Mouse (Mus musculus): ENCODE data around the gene Plpp4. TPM values are rescaled to one million over a fixed set of nuclear protein-coding genes. Genes with fewer than 3 reads are reported as not detected.

Gene Plpp4
- polyA plus RNA-seq, 1 experiment from 2014 or later = 11.2 TPM

DNA sequence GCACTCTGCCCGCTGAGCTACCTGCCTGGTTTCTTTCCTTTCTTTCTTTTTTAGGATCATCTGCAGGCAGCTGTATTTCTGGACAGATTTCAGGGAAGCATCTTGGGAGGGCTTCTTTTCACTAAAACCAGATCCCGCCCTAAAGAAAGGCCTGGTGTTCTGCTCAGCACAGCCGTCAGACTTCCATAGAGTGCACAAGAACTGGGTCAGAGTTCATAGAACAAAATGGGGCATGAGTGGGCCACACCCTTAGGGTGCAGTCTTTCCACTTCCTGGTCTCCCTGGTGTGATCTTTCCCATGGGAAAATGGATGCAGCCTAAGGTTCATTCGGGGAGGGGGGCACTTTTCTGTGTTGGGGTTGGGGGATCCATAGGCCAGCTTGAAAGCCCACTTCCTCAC lies 22.4 kb downstream of the Plpp4 start:
- no peaks in the 10 kb centered on the region for H3K4me1 ChIP-seq (ENCODE audit: control insufficient read depth, insufficient read depth, low read length)
- no peak overlapping the region for H3K4me3 ChIP-seq (ENCODE audit: low read depth, low read length)
- no peak overlapping the region for H3K4me2 ChIP-seq (ENCODE audit: low read depth, low read length)
- no peak overlapping the region for H3K27ac ChIP-seq (ENCODE audit: low read depth, low read length)
- WGBS = 78% methylated on average over 4 of the region's 4 CpGs
- H3K9ac ChIP-seq (replicated peaks; ENCODE audit: low read depth, low read length) = no peak overlapping the region
- no peaks in the 10 kb centered on the region for H3K27me3 ChIP-seq (ENCODE audit: control insufficient read depth, insufficient read depth, low read length)
- H3K9me3 ChIP-seq (ENCODE audit: control insufficient read depth, low read length) = no peaks in the 10 kb centered on the region
- H3K36me3 ChIP-seq (ENCODE audit: control insufficient read depth, insufficient read depth, low read length) = no peaks in the 10 kb centered on the region
- ATAC-seq (ENCODE audit: low read depth) = no peak

GRCm38 (mm10) chr7:129281966-129282365 lies 25.1 kb downstream of the Plpp4 start:
- ATAC-seq (ENCODE audit: low read depth) = no peak
- no peaks in the 10 kb centered on the region for H3K27me3 ChIP-seq (ENCODE audit: control insufficient read depth, insufficient read depth, low read length)
- H3K4me1 ChIP-seq (ENCODE audit: control insufficient read depth, insufficient read depth, low read length) = no peaks in the 10 kb centered on the region
- H3K36me3 ChIP-seq (ENCODE audit: control insufficient read depth, insufficient read depth, low read length) = no peaks in the 10 kb centered on the region
- no peak overlapping the region for H3K9ac ChIP-seq (replicated peaks; ENCODE audit: low read depth, low read length)
- H3K9me3 ChIP-seq (ENCODE audit: control insufficient read depth, low read length) = no peaks in the 10 kb centered on the region
- H3K27ac ChIP-seq (ENCODE audit: low read depth, low read length) = no peak overlapping the region
- no peak overlapping the region for H3K4me3 ChIP-seq (ENCODE audit: low read depth, low read length)
- H3K4me2 ChIP-seq (ENCODE audit: low read depth, low read length) = no peak overlapping the region
- WGBS = 96% methylated on average over 4 of the region's 4 CpGs

DNA sequence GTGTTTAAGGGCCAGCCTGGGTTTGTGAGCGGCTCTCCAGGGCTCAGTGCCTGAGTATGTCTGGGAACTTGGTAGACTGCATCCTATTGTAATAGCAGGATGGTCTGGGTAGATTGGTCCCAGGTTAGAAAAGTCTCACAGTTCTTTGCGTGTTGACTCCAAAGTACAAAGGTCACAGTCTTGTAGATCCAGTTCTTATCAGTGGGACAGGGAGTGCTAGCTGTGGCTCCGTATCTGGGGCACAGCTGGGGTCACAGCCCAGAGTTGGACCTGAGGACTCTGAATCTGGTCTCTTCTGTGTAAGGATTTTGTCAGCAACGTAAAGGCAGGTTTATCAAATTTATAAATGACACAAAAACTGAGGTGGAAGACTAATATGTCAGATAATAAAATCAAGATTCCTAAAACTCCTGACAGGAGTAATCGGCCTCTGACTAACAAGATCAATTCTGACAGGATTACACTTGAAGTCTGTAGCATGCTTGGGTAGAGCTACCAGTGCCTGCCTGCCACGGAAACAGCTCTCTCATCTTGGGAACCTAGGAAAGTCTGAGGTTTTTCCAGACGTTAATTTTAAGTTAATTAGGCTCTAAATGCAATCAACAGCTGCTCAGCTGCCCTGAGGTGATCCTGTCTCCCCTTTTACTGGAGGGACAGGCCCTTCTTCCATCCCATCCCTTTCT lies 28.5 kb downstream of the Plpp4 start:
- no peaks in the 10 kb centered on the region for H3K36me3 ChIP-seq (ENCODE audit: control insufficient read depth, insufficient read depth, low read length)

DNA sequence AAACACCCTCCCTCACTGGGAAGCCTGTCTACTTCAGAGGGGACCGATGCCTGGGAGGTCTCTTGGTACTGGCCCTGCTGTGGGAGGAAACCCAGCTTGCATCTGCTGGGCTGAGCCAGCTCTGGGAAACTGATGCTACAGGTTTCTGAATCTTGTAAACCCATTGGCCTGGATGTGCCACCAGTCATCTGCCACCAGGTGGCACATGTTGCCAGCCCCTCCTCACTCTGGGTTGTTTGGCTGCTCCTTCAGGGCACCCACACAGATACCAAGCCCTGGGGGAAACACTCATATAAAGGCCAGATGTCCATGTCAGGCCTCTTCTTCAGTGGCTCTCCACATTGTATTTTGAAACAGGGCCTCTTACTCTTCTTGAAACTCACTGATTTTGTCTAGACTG lies 36.4 kb downstream of the Plpp4 start:
- Histone ChIP-seq H3K4me3 (ENCODE audit: low read depth, low read length) (no peak overlapping the region), H3K9me3 (ENCODE audit: control insufficient read depth, low read length) (no peaks in the 10 kb centered on the region), H3K27ac (ENCODE audit: low read depth, low read length) (no peak overlapping the region), H3K27me3 (ENCODE audit: control insufficient read depth, insufficient read depth, low read length) (no peaks in the 10 kb centered on the region), H3K4me1 (ENCODE audit: control insufficient read depth, insufficient read depth, low read length) (no peaks in the 10 kb centered on the region), H3K36me3 (ENCODE audit: control insufficient read depth, insufficient read depth, low read length) (no peaks in the 10 kb centered on the region), H3K4me2 (ENCODE audit: low read depth, low read length) (no peak overlapping the region), H3K9ac (replicated peaks; ENCODE audit: low read depth, low read length) (no peak overlapping the region)
- no peak for ATAC-seq (ENCODE audit: low read depth)
- 85% methylated on average over 1 of the region's 1 CpGs for WGBS

More for the DNA sequence above, 28.5 kb downstream of the Plpp4 start:
- Histone ChIP-seq H3K9me3 (ENCODE audit: control insufficient read depth, low read length) (no peaks in the 10 kb centered on the region), H3K9ac (replicated peaks; ENCODE audit: low read depth, low read length) (no peak overlapping the region), H3K4me3 (ENCODE audit: low read depth, low read length) (no peak overlapping the region), H3K4me2 (ENCODE audit: low read depth, low read length) (no peak overlapping the region), H3K27me3 (ENCODE audit: control insufficient read depth, insufficient read depth, low read length) (no peaks in the 10 kb centered on the region), H3K4me1 (ENCODE audit: control insufficient read depth, insufficient read depth, low read length) (no peaks in the 10 kb centered on the region), H3K27ac (ENCODE audit: low read depth, low read length) (no peak overlapping the region)
- ATAC-seq (ENCODE audit: low read depth) = no peak
- 79% methylated on average over 7 of the region's 7 CpGs for WGBS

GRCm38 (mm10) chr7:129301622-129302021 lies 44.8 kb downstream of the Plpp4 start:
- H3K36me3 ChIP-seq (ENCODE audit: control insufficient read depth, insufficient read depth, low read length) = no peaks in the 10 kb centered on the region
- 99% methylated on average over 5 of the region's 5 CpGs for WGBS
- H3K27ac ChIP-seq (ENCODE audit: low read depth, low read length) = no peak overlapping the region
- ATAC-seq (ENCODE audit: low read depth) = no peak
- H3K4me1 ChIP-seq (ENCODE audit: control insufficient read depth, insufficient read depth, low read length) = no peaks in the 10 kb centered on the region
- H3K4me3 ChIP-seq (ENCODE audit: low read depth, low read length) = no peak overlapping the region
- H3K9ac ChIP-seq (replicated peaks; ENCODE audit: low read depth, low read length) = no peak overlapping the region
- H3K9me3 ChIP-seq (ENCODE audit: control insufficient read depth, low read length) = no peaks in the 10 kb centered on the region
- no peaks in the 10 kb centered on the region for H3K27me3 ChIP-seq (ENCODE audit: control insufficient read depth, insufficient read depth, low read length)
- H3K4me2 ChIP-seq (ENCODE audit: low read depth, low read length) = no peak overlapping the region

DNA sequence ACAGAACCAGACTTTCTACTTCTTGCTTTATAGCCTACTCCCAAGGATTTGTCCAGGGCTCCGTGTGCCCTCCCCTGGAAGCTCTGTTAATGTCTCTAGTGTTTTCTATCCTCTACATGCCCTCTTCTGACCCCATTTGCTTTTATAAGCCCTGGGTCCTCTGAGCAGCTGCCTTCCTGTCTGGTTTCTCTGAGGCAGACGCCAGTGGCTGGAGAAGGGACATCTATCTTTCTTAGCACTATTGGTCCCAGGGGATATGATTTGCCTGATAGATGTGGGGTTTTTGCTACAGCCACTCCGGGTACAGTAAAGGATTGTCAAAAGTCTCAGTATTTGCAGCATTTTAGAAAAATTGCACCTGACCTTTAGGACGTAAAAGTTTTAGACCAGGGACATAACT lies 46.5 kb downstream of the Plpp4 start:
- 40% methylated on average over 4 of the region's 4 CpGs for WGBS
- Histone ChIP-seq H3K9me3 (ENCODE audit: control insufficient read depth, low read length) (no peaks in the 10 kb centered on the region), H3K36me3 (ENCODE audit: control insufficient read depth, insufficient read depth, low read length) (no peaks in the 10 kb centered on the region), H3K4me1 (ENCODE audit: control insufficient read depth, insufficient read depth, low read length) (no peaks in the 10 kb centered on the region), H3K27ac (ENCODE audit: low read depth, low read length) (no peak overlapping the region), H3K27me3 (ENCODE audit: control insufficient read depth, insufficient read depth, low read length) (no peaks in the 10 kb centered on the region), H3K9ac (replicated peaks; ENCODE audit: low read depth, low read length) (no peak overlapping the region), H3K4me2 (ENCODE audit: low read depth, low read length) (no peak overlapping the region), H3K4me3 (ENCODE audit: low read depth, low read length) (no peak overlapping the region)
- ATAC-seq (ENCODE audit: low read depth) = no peak

- H3K4me1 ChIP-seq (ENCODE audit: control insufficient read depth, insufficient read depth, low read length) = no peaks in the 10 kb centered on the region
- 23% methylated on average over 12 of the region's 13 CpGs for WGBS
- no peaks in the 10 kb centered on the region for H3K36me3 ChIP-seq (ENCODE audit: control insufficient read depth, insufficient read depth, low read length)
- H3K9me3 ChIP-seq (ENCODE audit: control insufficient read depth, low read length) = no peaks in the 10 kb centered on the region
- no peaks in the 10 kb centered on the region for H3K27me3 ChIP-seq (ENCODE audit: control insufficient read depth, insufficient read depth, low read length)
- 0 out of 2 replicates have a peak overlapping the region, but pooled peaks have one; percentile 10 for H3K27ac ChIP-seq (ENCODE audit: low read depth, low read length)
- H3K4me3 ChIP-seq (ENCODE audit: low read depth, low read length) = no peak overlapping the region
- no peak overlapping the region for H3K9ac ChIP-seq (replicated peaks; ENCODE audit: low read depth, low read length)
- no peak overlapping the region for H3K4me2 ChIP-seq (ENCODE audit: low read depth, low read length)
- peak; percentile 24; the same call in 1 of the 2 replicates for ATAC-seq (ENCODE audit: low read depth)
Measured at GRCm38 (mm10) chr7:129307042-129307825, 50.4 kb downstream of the Plpp4 start.

DNA sequence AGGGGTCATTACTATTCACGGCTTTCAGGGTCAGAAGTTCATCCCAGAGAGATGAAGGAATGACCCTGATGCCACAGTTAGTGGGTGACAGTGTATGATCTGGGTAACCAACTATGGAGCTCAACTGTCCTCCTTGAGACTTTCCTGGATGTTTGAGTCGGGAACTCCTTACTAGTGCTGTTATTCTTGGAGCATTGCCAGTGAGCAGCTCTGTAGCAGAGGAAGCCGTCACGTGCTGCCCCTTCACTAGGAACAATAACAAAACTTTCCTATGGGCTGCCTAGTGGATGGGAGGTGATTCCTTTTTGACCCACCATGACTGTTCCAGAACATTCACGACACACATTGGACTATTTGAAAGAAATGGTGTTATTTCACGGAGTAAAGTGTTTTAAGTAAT lies 51.8 kb downstream of the Plpp4 start:
- no peaks in the 10 kb centered on the region for H3K9me3 ChIP-seq (ENCODE audit: control insufficient read depth, low read length)
- H3K4me2 ChIP-seq (ENCODE audit: low read depth, low read length) = no peak overlapping the region
- H3K36me3 ChIP-seq (ENCODE audit: control insufficient read depth, insufficient read depth, low read length) = no peaks in the 10 kb centered on the region
- 61% methylated on average over 6 of the region's 6 CpGs for WGBS
- no peak overlapping the region for H3K27ac ChIP-seq (ENCODE audit: low read depth, low read length)
- no peak for ATAC-seq (ENCODE audit: low read depth)
- H3K27me3 ChIP-seq (ENCODE audit: control insufficient read depth, insufficient read depth, low read length) = no peaks in the 10 kb centered on the region
- H3K4me3 ChIP-seq (ENCODE audit: low read depth, low read length) = no peak overlapping the region
- no peak overlapping the region for H3K9ac ChIP-seq (replicated peaks; ENCODE audit: low read depth, low read length)
- H3K4me1 ChIP-seq (ENCODE audit: control insufficient read depth, insufficient read depth, low read length) = no peaks in the 10 kb centered on the region

DNA sequence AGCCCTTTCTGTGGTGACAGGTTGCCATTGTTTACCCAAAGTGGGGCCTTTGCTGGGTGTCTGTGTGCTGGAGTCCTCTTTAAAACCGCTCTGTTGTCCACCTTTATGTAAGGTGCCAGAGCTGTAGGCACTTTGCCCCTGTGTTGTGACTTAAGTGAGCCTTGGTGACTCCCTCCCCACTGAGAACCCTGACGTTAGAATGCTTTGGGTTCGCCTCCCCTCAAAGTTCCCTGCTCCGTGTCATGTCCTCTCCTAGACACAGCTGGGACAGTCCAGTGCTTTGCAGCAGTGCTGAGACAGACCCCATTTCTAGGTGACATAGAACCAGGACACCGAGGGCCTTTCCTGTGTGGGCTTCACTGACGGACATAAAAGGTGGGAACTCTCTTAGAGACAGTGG lies 55.7 kb downstream of the Plpp4 start:
- H3K9me3 ChIP-seq (ENCODE audit: control insufficient read depth, low read length) = no peaks in the 10 kb centered on the region
- H3K4me2 ChIP-seq (ENCODE audit: low read depth, low read length) = no peak overlapping the region
- no peak overlapping the region for H3K4me3 ChIP-seq (ENCODE audit: low read depth, low read length)
- H3K9ac ChIP-seq (replicated peaks; ENCODE audit: low read depth, low read length) = no peak overlapping the region
- H3K36me3 ChIP-seq (ENCODE audit: control insufficient read depth, insufficient read depth, low read length) = no peaks in the 10 kb centered on the region
- whole genome bisulfite sequencing = 78% methylated on average over 6 of the region's 6 CpGs
- no peak overlapping the region for H3K27ac ChIP-seq (ENCODE audit: low read depth, low read length)
- no peaks in the 10 kb centered on the region for H3K27me3 ChIP-seq (ENCODE audit: control insufficient read depth, insufficient read depth, low read length)
- ATAC-seq (ENCODE audit: low read depth) = no peak
- no peaks in the 10 kb centered on the region for H3K4me1 ChIP-seq (ENCODE audit: control insufficient read depth, insufficient read depth, low read length)
